Mouse (Mus musculus) myocyte (in vitro differentiated cells): ENCODE data around the gene Inpp5d. TPM values are rescaled to one million over a fixed set of nuclear protein-coding genes. Genes with fewer than 3 reads are reported as not detected.

Experiments used
- H3K27me3 ChIP-seq: one replicate; pipeline ENCODE4 v1.6.1; 2011; ENCODE audit not compliant: control insufficient read depth, insufficient read depth, insufficient read length
- H3K36me3 ChIP-seq: one replicate; pipeline ENCODE4 v1.6.1; 2011; ENCODE audit not compliant: control insufficient read depth, insufficient read depth
- H3K4me2 ChIP-seq: one replicate; pipeline ENCODE4 v1.6.1; 2011; ENCODE audit warnings: low read depth, control low read depth
- H3K4me3 ChIP-seq: one replicate; pipeline ENCODE4 v1.5.1; 2011; ENCODE audit warnings: mild to moderate bottlenecking, control low read depth, moderate library complexity
- H3K79me2 ChIP-seq: one replicate; pipeline ENCODE4 v1.6.1; 2011; ENCODE audit not compliant: control insufficient read depth, insufficient read depth
- H3ac ChIP-seq: one replicate; pipeline ENCODE4 v1.6.1; 2011; ENCODE audit not compliant: control insufficient read depth, insufficient read length
- CEBPB ChIP-seq: IDR thresholded peaks from 2 replicates; pipeline ENCODE4 v1.6.1; 2011; ENCODE audit warnings: mild to moderate bottlenecking, moderate library complexity; ENCODE audit not compliant: poor library complexity, insufficient read depth, severe bottlenecking
- E2F4 ChIP-seq: IDR thresholded peaks from one replicate; pipeline ENCODE4 v1.6.1; 2011; ENCODE audit warnings: mild to moderate bottlenecking, control low read depth, moderate library complexity; ENCODE audit not compliant: insufficient read depth
- MAX ChIP-seq: IDR thresholded peaks from one replicate; pipeline ENCODE4 v1.6.1; 2011; ENCODE audit warnings: low read depth, mild to moderate bottlenecking, control low read depth
- MYOD1 ChIP-seq, 3 experiments: IDR thresholded peaks; one replicate each; pipeline ENCODE4 v1.6.1; 2011; ENCODE audit warnings: control low read depth in 2 of 3, low read depth in 2 of 3, mild to moderate bottlenecking in 2 of 3, moderate library complexity in 1 of 3; ENCODE audit not compliant: insufficient read length in 2 of 3, control insufficient read depth in 1 of 3
- POLR2A ChIP-seq: IDR thresholded peaks from one replicate; pipeline ENCODE4 v1.6.1; 2011; ENCODE audit warnings: low read depth, mild to moderate bottlenecking, control low read depth, moderate library complexity; ENCODE audit not compliant: insufficient read length
- POLR2AphosphoS2 ChIP-seq: IDR thresholded peaks from one replicate; pipeline ENCODE4 v1.6.1; 2011; ENCODE audit warnings: low read depth, control low read depth; ENCODE audit not compliant: insufficient read length
- REST ChIP-seq: IDR thresholded peaks from one replicate; pipeline ENCODE4 v1.6.1; 2011; ENCODE audit warnings: mild to moderate bottlenecking, control low read depth, moderate library complexity; ENCODE audit not compliant: insufficient read depth, insufficient read length
- SRF ChIP-seq: IDR thresholded peaks from one replicate; pipeline ENCODE4 v1.6.1; 2011; ENCODE audit warnings: low read depth; ENCODE audit not compliant: control insufficient read depth, insufficient read length
- TCF3 ChIP-seq: IDR thresholded peaks from one replicate; pipeline ENCODE4 v1.6.1; 2011; ENCODE audit warnings: low read depth, control low read depth; ENCODE audit not compliant: insufficient read length
- USF1 ChIP-seq: IDR thresholded peaks from one replicate; pipeline ENCODE4 v1.6.1; 2011; ENCODE audit warnings: low read depth, mild to moderate bottlenecking, control low read depth, moderate library complexity
- polyA plus RNA-seq: library from polyadenylated mRNA; unstranded; fragments of >200 nt; fragmentation: generic; extraction: Trizol; gene quantifications from one replicate; pipeline ENCODE4 v1.2.1, GENCODE M21; 2012; ENCODE audit warnings: missing spikeins

Gene Inpp5d
- polyA plus RNA-seq, 1 experiment = 0.13 TPM

GRCm38 (mm10) chr1:87687009-87687408 lies 66.9 kb downstream of the Inpp5d start:
- Histone ChIP-seq H3K4me2 (no peak overlapping the region), H3K27me3 (no peaks in the 10 kb centered on the region), H3K79me2 (no peaks in the 10 kb centered on the region), H3ac (no peak overlapping the region), H3K36me3 (no peaks in the 10 kb centered on the region), H3K4me3 (no peak overlapping the region)
- no peak for TF ChIP-seq REST
- no peak for TF ChIP-seq POLR2AphosphoS2

DNA sequence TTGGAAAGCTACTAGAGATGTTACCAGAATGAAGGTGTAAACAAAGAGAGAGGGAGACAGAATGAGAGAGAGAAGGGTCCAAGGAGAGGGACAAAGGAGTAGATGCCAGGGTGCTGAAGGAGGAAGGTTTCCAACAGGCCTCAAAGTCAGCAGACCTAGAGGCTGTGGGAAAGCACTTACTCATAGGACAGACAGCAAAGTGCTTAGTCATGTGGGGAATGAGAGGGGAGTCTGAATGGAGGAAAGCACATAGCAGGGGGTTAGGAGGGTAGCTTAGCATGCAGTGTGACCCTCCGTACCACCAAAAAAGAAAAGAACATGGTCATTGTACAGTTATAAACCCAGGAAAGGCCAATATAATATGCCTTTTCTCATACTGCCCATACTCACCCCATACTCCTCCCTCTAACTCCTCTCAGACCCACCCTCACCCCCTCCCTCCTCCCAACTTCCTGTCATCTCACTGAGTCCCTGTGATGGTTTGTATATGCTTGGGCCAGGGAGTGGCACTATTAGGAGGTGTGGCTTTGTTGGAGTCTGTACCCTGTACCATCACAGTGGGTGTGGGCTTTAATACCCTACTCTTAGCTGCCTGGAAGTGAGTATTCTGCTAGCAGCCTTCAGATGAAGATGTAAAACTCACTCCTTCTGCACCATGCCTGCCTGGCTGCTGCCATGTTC lies 69.7 kb downstream of the Inpp5d start:
- TF ChIP-seq E2F4 (no peak), MAX (no peak), MYOD1 (IDR thresholded peaks at IDR 0.05; ENCODE audit: control insufficient read depth in 1 of 3, insufficient read length in 2 of 3, low read depth in 2 of 3) (no peak), POLR2AphosphoS2 (no peak)
- H3K79me2 ChIP-seq = no peaks in the 10 kb centered on the region
- no peak overlapping the region for H3ac ChIP-seq
- H3K4me2 ChIP-seq = no peak overlapping the region
- no peaks in the 10 kb centered on the region for H3K36me3 ChIP-seq
- H3K27me3 ChIP-seq = no peaks in the 10 kb centered on the region
- H3K4me3 ChIP-seq = no peak overlapping the region

DNA sequence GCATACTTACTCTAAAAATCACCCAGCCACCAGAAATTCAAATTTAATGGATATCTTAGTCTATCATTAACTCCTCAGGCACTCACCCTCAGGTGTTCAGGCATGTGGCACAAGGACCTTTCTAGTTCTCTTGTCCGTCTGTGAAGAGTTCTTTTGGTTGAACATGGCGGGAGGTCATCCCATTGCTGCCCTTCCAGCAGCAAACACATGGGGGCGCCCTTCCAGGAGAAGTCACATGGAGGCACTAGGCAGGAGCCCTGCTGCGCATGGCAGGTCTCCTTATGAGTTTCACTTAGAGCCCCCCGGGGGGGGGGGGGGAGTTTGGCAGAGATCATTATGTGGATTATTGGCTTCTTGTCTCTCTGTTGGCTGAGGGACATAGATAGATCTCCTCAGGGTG lies 76.2 kb downstream of the Inpp5d start:
- no peak for TF ChIP-seq MYOD1 (IDR thresholded peaks at IDR 0.05; ENCODE audit: control insufficient read depth in 1 of 3, insufficient read length in 2 of 3, low read depth in 2 of 3)
- no peak for TF ChIP-seq SRF
- no peak for TF ChIP-seq POLR2AphosphoS2
- no peak for TF ChIP-seq E2F4
- TF ChIP-seq TCF3 = no peak
- Histone ChIP-seq H3K79me2 (no peaks in the 10 kb centered on the region), H3K27me3 (no peaks in the 10 kb centered on the region), H3K4me2 (no peak overlapping the region), H3ac (no peak overlapping the region), H3K36me3 (no peaks in the 10 kb centered on the region), H3K4me3 (no peak overlapping the region)

DNA sequence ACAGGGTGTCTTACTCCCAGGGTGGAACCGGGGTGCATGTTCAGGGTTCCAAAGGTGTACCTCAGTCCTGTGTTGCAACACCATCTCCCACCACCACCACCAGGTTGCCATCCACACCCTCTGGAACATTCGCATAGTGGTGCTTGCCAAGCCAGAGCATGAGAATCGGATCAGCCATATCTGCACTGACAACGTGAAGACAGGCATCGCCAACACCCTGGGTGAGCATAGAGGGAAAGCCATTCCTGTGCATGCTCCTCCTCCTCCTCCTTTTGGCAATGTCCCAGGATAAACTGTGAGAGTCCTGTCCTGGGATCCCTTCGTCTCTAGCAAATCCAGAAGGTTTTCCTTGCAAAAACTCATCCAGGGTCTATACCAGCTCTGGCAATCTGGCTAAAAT lies 77.9 kb downstream of the Inpp5d start:
- Histone ChIP-seq H3ac (no peak overlapping the region), H3K27me3 (no peaks in the 10 kb centered on the region), H3K36me3 (no peaks in the 10 kb centered on the region), H3K4me2 (no peak overlapping the region), H3K79me2 (no peaks in the 10 kb centered on the region), H3K4me3 (no peak overlapping the region)
- no peak for TF ChIP-seq POLR2A
- no peak for TF ChIP-seq CEBPB
- TF ChIP-seq POLR2AphosphoS2 = no peak
- TF ChIP-seq E2F4 = no peak
- no peak for TF ChIP-seq REST
- no peak for TF ChIP-seq TCF3
- TF ChIP-seq USF1 = no peak
- no peak for TF ChIP-seq MYOD1 (IDR thresholded peaks at IDR 0.05; ENCODE audit: control insufficient read depth in 1 of 3, insufficient read length in 2 of 3, low read depth in 2 of 3)
- no peak for TF ChIP-seq SRF

DNA sequence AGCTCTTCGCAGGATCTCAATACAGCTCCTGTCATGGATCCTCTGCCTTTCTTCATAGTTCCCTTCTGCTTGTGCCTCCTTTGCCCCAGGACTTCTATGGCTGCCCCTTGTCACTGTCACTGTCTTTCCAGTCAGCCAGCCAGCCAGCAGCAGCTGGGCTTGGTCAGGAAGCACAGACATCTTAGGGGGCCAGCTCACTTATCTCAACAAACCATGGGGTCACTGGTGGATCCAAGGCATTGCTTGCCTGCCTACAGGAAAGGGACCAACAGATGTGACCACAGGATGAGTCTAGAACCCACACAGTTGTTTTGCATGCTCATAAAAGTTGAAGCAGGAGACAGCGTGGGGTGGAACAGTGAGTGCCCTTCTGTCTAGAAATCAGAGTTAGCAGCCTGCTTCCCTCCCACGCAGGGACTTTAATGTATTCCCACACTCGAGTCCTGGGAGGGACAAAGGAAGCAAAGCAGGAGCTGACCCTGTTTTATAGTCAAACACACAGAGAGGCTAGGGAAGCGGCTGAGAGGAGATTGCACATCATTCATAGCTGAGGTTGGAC lies 79.9 kb downstream of the Inpp5d start:
- H3K79me2 ChIP-seq = no peaks in the 10 kb centered on the region
- TF ChIP-seq CEBPB (no peak), MAX (no peak), REST (no peak), MYOD1 (IDR thresholded peaks at IDR 0.05; ENCODE audit: control insufficient read depth in 1 of 3, insufficient read length in 2 of 3, low read depth in 2 of 3) (peak in 1 of 3 experiments; percentile 30), E2F4 (no peak), TCF3 (no peak)
- H3K4me3 ChIP-seq = no peak overlapping the region
- no peaks in the 10 kb centered on the region for H3K36me3 ChIP-seq
- H3ac ChIP-seq = no peak overlapping the region
- no peaks in the 10 kb centered on the region for H3K27me3 ChIP-seq
- no peak overlapping the region for H3K4me2 ChIP-seq

GRCm38 (mm10) chr1:87704230-87704629 lies 84.1 kb downstream of the Inpp5d start:
- no peaks in the 10 kb centered on the region for H3K36me3 ChIP-seq
- no peak overlapping the region for H3K4me3 ChIP-seq
- H3K79me2 ChIP-seq = no peaks in the 10 kb centered on the region
- no peak overlapping the region for H3ac ChIP-seq
- no peaks in the 10 kb centered on the region for H3K27me3 ChIP-seq
- TF ChIP-seq POLR2AphosphoS2 = no peak
- H3K4me2 ChIP-seq = no peak overlapping the region
